Mouse (Mus musculus): ENCODE results near the gene Nt5c3b. TPM values are rescaled to one million over a fixed set of nuclear protein-coding genes. Genes with fewer than 3 reads are reported as not detected.

Gene Nt5c3b
- polyA plus RNA-seq, 1 experiment from 2014 or later: 118 TPM

DNA sequence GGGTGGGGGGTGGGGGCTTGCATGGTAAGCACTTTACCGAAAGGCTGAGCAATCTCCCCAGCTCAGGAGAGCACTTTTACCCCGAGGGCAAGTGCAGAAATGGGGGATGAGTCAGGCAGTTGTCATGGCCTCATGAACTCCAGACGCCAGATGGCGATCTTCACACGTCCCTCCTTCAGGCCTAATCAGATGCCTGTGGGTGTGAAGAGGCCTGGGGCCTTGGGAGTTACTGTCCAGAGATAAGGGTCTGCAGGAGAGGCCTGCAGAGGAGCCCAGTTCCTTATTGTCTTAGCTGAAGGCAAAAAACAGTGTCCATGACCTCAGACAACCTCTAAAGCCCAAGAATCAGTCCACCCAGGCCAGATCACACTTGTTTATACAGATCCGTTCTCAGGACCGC is 15.8 kb downstream of the Nt5c3b start:
- Histone ChIP-seq H3K4me3 (replicated peaks) (no peak overlapping the region), H3K36me3 (peaks cover 15% of the 10 kb centered on the region), H3K27ac (replicated peaks) (no peak overlapping the region), H3K9me3 (replicated peaks) (no peaks in the 10 kb centered on the region), H3K4me2 (no peak overlapping the region), H3K9ac (replicated peaks) (no peak overlapping the region), H3K4me1 (0 out of 2 replicates have a peak, but pooled peaks cover 6% of the 10 kb centered on the region), H3K27me3 (replicated peaks) (no peaks in the 10 kb centered on the region)
- ATAC-seq (ENCODE audit: low FRiP score): 0 out of 2 replicates have a peak, but pooled peaks have one; percentile 17
- 38% methylated on average over 7 of the region's 7 CpGs for WGBS

DNA sequence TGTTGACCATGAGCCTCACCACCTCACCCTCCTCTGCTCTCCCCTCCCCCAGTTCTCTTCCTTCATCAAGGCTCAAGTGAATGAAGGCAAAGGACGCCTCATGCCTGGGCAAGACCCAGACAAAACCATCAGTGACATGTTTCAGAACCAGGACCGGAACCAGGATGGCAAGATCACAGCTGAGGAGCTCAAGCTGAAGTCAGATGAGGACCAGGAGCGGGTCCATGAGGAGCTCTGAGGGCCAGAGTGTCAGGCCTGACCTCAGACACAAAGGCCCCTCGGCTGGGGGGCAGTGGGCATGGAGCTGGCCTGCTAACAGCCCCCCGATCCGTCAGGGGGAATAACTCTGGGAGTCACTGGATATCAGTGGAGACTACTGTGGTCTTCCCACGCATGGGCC is 17.8 kb downstream of the Nt5c3b start:
- ATAC-seq (ENCODE audit: low FRiP score): no peak

DNA sequence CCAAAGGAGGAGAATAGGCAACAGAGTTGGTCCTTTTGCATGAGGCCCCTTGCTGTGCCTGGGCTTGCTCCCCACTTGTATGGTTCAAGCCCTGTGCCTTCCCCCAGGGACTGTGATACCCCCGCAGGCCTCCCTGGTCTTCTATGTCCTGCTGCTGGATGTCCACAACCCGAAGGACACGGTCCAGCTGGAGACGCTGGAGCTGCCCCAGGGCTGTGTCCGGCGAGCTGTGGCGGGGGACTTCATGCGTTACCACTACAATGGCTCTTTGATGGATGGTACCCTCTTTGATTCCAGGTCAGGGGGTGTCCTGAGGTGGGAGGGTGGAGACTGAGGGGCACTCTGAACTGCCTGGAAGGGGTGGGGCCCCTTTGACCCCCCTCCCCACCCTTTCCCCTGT is 20.1 kb downstream of the Nt5c3b start:
- ATAC-seq (ENCODE audit: low FRiP score): no peak
- peaks cover 4% of the 10 kb centered on the region for H3K27me3 ChIP-seq (replicated peaks)
- 58% methylated on average over 8 of the region's 8 CpGs for WGBS

More for the DNA sequence above, 17.8 kb downstream of the Nt5c3b start:
- no peak overlapping the region for H3K4me2 ChIP-seq
- no peaks in the 10 kb centered on the region for H3K27me3 ChIP-seq (replicated peaks)
- 0 out of 2 replicates have a peak, but pooled peaks cover 2% of the 10 kb centered on the region for H3K4me1 ChIP-seq
- WGBS: 90% methylated on average over 7 of the region's 7 CpGs
- H3K36me3 ChIP-seq: no peaks in the 10 kb centered on the region
- H3K27ac ChIP-seq (replicated peaks): no peak overlapping the region
- no peak overlapping the region for H3K9ac ChIP-seq (replicated peaks)
- H3K9me3 ChIP-seq (replicated peaks): no peaks in the 10 kb centered on the region
- H3K4me3 ChIP-seq (replicated peaks): no peak overlapping the region

DNA sequence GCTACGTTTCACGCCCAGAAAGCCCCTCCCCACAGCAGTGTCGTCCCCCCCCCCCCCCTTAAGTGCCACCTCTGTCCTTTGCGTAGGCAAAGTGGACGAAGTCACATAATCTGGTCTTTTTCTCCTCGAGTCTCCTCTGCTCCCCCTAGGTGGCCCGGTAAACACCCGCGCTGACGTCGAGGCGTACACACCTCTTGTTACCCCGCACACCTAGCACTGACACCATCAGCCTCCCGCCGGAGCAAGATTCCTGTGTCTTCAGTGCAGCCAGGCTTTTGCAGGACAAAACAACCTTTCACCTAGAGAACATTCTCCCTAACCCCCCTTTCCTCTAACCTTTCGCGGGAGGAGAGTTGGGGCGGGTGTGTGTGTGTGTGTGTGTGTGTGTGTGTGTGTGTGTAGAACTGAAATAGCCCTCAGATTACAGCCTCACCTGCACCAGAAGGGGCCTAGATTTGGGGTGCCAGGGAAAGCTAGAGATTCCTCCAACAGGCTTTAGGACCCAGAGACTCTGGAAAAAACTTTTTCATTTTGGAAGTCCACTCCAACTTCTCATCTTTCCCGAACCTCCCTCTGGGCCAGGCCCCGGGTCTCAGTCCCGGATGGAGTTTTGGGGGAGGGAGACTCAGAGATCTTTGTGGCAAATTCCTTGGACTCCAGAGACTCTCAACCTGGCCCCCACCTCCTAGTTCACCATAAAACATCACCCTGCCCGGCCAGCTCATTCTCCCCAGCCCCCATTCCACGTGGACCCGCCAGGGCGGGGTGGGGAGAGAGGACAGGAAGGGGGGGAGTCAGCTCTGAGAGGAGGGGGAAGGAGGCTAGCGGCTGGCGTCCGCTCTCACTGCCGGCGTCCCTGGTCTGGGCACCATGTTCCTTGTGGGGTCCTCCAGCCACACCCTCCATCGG is 26.4 kb downstream of the Nt5c3b start, which contains the start of gene Fkbp10:
TSS of gene Fkbp10 (plus strand) at position 784 of the 909 bp plus-strand sequence.
- Histone ChIP-seq H3K4me3 (replicated peaks) (peak within 1 kb of the TSS; percentile 66), H3K4me1 (peaks cover 40% of the 10 kb centered on the region), H3K27ac (replicated peaks) (peak within 1 kb of the TSS; percentile 86), H3K36me3 (no peaks in the 10 kb centered on the region; the same call in 1 of the 2 replicates), H3K27me3 (replicated peaks) (peaks cover 20% of the 10 kb centered on the region), H3K9ac (replicated peaks) (peak within 1 kb of the TSS; percentile 76), H3K9me3 (replicated peaks) (no peaks in the 10 kb centered on the region), H3K4me2 (peak within 1 kb of the TSS; percentile 70)
- whole genome bisulfite sequencing: under 1% methylated on average over 31 of the region's 31 CpGs
- ATAC-seq (ENCODE audit: low FRiP score): peak; percentile 60

More for the DNA sequence above, 20.1 kb downstream of the Nt5c3b start:
- H3K36me3 ChIP-seq: no peaks in the 10 kb centered on the region
- no peaks in the 10 kb centered on the region for H3K4me1 ChIP-seq
- H3K9ac ChIP-seq (replicated peaks): no peak overlapping the region
- no peak overlapping the region for H3K4me3 ChIP-seq (replicated peaks)
- H3K27ac ChIP-seq (replicated peaks): no peak overlapping the region
- no peaks in the 10 kb centered on the region for H3K9me3 ChIP-seq (replicated peaks)
- H3K4me2 ChIP-seq: no peak overlapping the region

DNA sequence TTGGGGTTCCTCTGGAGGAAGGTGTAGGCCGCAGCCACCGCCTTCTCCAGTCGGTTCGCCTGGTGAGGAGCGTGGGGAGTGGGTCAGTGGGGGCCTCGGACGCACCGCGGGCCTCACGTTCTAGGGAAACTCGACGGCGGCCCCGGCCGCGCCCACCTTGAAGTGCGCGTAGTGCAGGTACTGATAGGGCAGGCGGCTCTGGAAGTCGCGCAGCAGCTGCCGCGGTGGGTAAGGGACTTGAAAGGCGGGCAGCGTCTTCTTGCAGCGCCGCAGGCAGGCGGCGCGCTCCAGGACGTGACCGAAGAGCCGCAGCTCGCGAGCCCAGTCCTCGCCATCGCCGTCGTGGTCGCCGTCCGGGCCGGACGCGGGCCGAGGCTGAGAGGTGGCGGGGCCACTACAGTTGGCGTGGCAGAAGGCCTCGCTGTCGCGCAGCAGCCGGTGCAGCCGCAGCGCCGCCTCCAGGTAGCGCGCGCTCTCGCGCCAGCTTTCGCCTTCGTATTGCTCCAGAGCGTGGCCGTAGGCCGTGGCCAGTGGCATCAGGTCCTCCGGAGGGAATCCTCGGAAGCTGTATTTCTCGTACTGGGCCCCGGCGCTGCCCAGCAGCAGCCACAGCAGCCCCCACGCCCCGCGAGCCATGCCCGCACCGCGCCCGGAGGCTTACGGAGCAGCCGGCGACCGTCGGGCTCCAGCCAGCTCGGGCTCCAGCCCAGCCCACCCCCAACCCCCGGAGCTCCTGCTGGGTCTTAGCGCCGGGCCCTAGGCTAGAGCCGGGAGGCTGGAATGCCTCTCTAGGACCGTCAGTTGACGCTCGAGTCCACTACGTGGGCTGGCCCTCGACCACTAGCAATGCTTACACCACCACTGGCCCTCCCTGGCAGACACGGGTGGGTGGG is 27.3 kb downstream of the Nt5c3b start, which contains the start of gene P3h4:
TSS of gene P3h4 (minus strand) at position 816 of the 893 bp plus-strand sequence.
- peak; percentile 92 for ATAC-seq (ENCODE audit: low FRiP score)
- Histone ChIP-seq H3K9ac (replicated peaks) (peak within 1 kb of the TSS; percentile 76), H3K36me3 (peaks cover under 1% of the 10 kb centered on the region; the same call in 1 of the 2 replicates), H3K9me3 (replicated peaks) (no peaks in the 10 kb centered on the region), H3K4me3 (replicated peaks) (peak within 1 kb of the TSS; percentile 66), H3K4me1 (peaks cover 40% of the 10 kb centered on the region), H3K27ac (replicated peaks) (peak within 1 kb of the TSS; percentile 86), H3K27me3 (replicated peaks) (peaks cover 20% of the 10 kb centered on the region), H3K4me2 (peak within 1 kb of the TSS; percentile 70)
- WGBS: 3% methylated on average over 92 of the region's 93 CpGs

DNA sequence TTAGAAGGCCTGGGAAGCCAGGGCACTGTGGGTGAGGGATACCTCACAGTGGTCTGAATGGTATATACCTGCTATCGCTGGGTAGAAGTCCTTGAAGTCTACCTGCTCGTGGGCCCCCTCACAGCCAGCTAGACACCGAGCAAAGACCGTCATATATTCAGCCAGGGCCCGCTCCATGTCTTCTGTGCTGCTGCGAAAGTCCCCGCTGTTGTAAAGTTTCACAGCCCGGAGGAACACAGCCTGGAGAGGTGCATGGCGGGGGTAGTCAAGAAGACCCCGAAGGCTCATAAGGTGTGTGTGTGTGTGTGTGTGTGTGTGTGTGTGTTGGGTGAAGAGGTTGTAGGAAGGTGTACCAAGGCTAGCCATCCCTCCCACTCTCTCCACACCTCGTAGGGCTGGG is 28.1 kb downstream of the Nt5c3b start:
- Histone ChIP-seq H3K9me3 (replicated peaks) (no peaks in the 10 kb centered on the region), H3K4me3 (replicated peaks) (peak overlapping the region; percentile 66), H3K9ac (replicated peaks) (peak overlapping the region; percentile 76), H3K4me2 (peak overlapping the region; percentile 70), H3K36me3 (peaks cover 7% of the 10 kb centered on the region; the same call in 1 of the 2 replicates), H3K27ac (replicated peaks) (no peak overlapping the region), H3K4me1 (peaks cover 40% of the 10 kb centered on the region), H3K27me3 (replicated peaks) (peaks cover 20% of the 10 kb centered on the region)
- ATAC-seq (ENCODE audit: low FRiP score): no peak
- WGBS: 75% methylated on average over 11 of the region's 11 CpGs

DNA sequence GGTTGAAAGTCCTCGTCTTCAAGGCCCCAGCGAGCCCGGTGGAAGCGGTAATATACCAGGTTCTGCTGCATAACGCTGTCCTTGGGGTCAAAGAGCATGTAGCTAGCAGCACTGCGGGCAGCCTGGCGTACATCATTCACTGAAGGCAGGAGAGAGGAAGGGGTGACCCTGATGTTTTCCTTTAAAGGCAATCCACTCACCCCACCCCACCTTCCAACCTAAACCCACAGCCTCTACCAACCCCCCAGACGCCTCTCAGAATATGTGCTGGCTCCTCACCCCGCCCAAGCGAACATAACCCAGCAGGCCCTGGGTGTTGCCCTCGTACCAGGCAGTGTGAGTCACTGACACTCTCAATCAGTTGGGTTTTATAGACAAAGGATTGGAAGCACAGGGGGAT is 29.9 kb downstream of the Nt5c3b start:
- peaks cover 19% of the 10 kb centered on the region for H3K27me3 ChIP-seq (replicated peaks)
- no peak overlapping the region for H3K27ac ChIP-seq (replicated peaks)
- no peak overlapping the region for H3K9ac ChIP-seq (replicated peaks)
- H3K36me3 ChIP-seq: peaks cover 7% of the 10 kb centered on the region; the same call in 1 of the 2 replicates
- 80% methylated on average over 11 of the region's 11 CpGs for whole genome bisulfite sequencing
- ATAC-seq (ENCODE audit: low FRiP score): no peak
- H3K4me2 ChIP-seq: 0 out of 2 replicates have a peak overlapping the region, but pooled peaks have one; percentile 70
- peaks cover 40% of the 10 kb centered on the region for H3K4me1 ChIP-seq
- H3K4me3 ChIP-seq (replicated peaks): no peak overlapping the region
- no peaks in the 10 kb centered on the region for H3K9me3 ChIP-seq (replicated peaks)

DNA sequence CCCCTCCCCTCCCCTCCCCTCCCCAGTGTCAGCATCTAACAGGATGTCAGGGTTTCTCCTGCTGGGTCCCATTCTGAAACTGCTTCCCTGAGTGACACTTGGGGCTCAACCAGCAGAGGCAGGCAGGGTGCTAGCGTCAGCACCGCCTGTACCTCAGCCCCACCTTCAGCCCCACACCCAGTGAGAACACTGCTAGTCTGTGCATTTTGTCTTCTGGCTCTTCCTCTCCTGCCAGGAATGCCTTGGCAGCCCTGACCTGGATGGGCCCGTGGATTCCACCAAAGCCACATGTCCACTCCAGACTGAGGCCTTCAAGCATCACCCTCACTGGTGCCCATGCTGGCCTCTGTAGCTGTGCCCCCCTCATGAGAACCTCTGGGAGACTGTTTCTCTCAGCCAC is 31.9 kb downstream of the Nt5c3b start:
- H3K27me3 ChIP-seq (replicated peaks): 0 out of 2 replicates have a peak, but pooled peaks cover under 1% of the 10 kb centered on the region
- H3K36me3 ChIP-seq: peaks cover 7% of the 10 kb centered on the region; the same call in 1 of the 2 replicates
- ATAC-seq (ENCODE audit: low FRiP score): no peak
- H3K4me1 ChIP-seq: peaks cover 31% of the 10 kb centered on the region
- H3K9me3 ChIP-seq (replicated peaks): no peaks in the 10 kb centered on the region
- H3K27ac ChIP-seq (replicated peaks): no peak overlapping the region
- WGBS: 87% methylated on average over 3 of the region's 3 CpGs
- no peak overlapping the region for H3K4me3 ChIP-seq (replicated peaks)
- no peak overlapping the region for H3K4me2 ChIP-seq
- no peak overlapping the region for H3K9ac ChIP-seq (replicated peaks)

DNA sequence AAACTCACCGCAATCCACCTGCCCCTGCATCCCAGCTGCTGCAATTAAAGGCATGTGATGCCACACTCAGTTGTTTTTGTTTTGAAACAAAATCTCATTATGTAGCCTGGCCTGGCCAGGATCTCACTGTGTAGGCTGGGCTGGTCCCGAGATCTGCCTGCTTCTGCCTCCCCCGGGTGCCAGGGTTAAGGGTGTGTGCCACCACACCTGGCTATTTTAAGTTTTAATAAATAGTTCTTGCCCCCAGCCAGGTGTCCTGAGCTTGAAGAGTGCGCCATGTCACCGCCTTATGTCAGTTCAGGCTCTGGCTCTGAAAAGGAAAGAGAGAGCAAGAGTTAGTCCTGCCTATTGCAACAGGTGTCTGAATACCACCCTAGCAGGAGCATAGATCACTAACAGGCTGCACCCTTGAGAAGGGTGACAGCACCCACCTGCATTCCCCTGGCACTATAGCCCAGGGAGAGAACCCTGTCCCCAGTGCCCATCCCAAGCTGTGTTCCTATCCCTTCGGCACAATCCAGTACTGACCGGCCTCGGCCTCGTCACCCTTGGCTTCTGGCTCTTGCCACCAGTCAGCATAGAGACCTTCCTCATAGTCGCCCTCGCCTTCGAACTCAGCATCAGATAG is 32.7 kb downstream of the Nt5c3b start:
- Histone ChIP-seq H3K36me3 (peaks cover 7% of the 10 kb centered on the region; the same call in 1 of the 2 replicates), H3K4me1 (peaks cover 28% of the 10 kb centered on the region), H3K27ac (replicated peaks) (no peak overlapping the region), H3K27me3 (replicated peaks) (no peaks in the 10 kb centered on the region), H3K4me2 (no peak overlapping the region), H3K4me3 (replicated peaks) (no peak overlapping the region), H3K9me3 (replicated peaks) (no peaks in the 10 kb centered on the region), H3K9ac (replicated peaks) (no peak overlapping the region)
- no peak for ATAC-seq (ENCODE audit: low FRiP score)
- WGBS: 93% methylated on average over 12 of the region's 12 CpGs

DNA sequence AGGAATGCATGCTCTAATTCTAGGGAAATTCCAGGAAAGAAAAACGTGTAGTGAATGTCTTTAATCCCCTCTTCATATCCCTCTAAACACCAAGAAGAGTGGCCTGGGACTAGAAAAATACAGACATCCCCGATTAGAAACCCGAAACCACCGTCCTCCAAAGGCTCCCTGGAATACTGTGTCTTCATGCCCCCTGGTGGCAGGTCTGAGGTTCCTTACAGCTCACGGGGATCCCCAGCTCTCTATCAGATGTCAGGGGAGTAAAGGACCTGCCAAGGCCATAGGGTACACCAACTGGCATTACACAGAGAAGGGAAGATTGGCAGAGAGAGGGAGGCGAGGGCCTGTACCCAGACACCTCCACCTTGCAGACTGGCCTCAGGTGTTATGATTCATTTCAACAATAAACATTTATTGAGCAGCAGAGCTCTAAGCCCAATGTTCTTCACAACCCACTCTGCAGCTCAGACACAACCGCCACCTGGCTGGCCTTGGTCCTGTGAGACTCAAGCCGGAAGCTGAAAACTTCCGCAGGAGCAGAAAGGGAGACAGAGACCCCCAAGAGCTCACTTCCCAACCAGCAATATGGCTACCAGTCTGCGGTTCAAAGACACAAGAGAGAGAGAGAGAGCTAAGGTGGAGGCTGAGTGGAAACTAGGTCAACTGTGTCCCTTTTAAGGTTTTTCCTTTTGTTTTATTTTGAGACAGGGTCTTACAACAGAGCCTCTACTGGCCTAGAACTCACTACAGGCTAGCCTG is 33.4 kb downstream of the Nt5c3b start:
- Histone ChIP-seq H3K9ac (replicated peaks) (no peak overlapping the region), H3K9me3 (replicated peaks) (no peaks in the 10 kb centered on the region), H3K4me1 (peaks cover 21% of the 10 kb centered on the region), H3K27me3 (replicated peaks) (no peaks in the 10 kb centered on the region), H3K27ac (replicated peaks) (no peak overlapping the region), H3K36me3 (peaks cover 7% of the 10 kb centered on the region; the same call in 1 of the 2 replicates), H3K4me2 (no peak overlapping the region), H3K4me3 (replicated peaks) (no peak overlapping the region)
- no peak for ATAC-seq (ENCODE audit: low FRiP score)
- 45% methylated on average over 10 of the region's 10 CpGs for WGBS
